Mouse (Mus musculus) c-Kit-positive CD71-positive TER-119-negative erythroid progenitor cells, embryonic 14.5 days (primary cell): ENCODE data around the gene Cavin1.
"Not testable (repeated sequence)": the region's sequence is repeated elsewhere in the genome, so short reads cannot be mapped to it uniquely, and the experiment has no call there.

Experiments
- DNase-seq: peaks from one replicate; pipeline ENCODE4 v3.0.0-alpha.2; 2013; ENCODE audit warnings: low read depth

Gene Cavin1

DNA sequence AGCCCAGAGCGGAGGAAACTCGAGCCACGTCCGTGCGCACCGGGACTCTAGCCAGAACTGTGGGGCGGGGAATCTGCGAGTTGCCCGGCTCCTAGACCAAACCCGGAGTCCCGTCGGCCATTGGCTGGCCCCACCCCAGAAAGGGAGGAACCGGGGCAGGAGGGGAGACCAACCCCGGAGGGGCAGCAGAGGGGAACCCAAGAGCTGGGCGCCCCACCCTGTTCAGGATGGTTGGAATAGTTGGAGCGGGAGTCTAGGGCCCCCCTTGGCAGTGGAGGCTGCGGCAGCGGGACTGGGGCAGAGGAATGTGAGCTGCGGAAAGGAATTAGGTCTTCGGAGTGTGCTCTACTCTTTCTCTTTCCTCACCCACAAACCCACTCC lies at the start of gene Cavin1:
Gene Cavin1 (minus strand): TSS at position 331 of the 381 bp plus-strand sequence.
- no peak for DNase-seq

DNA sequence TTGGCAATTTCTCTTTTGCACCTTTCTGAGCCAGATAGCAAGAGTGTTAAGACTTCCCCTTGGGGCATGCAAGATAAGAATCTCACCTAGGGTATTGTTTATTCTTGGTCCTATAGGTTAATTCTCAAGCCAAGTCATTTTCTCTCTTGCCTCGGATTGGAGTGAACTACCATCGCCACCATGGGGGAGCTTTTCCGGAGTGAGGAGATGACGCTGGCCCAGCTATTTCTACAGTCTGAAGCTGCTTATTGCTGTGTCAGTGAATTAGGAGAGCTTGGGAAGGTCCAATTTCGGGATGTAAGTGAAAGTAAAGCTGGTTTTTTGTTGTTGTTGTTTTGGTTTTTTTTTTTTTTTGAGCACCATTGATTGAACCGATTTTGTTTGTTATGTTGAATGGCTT lies 41.0 kb upstream of the Cavin1 start:
- no peak for DNase-seq

DNA sequence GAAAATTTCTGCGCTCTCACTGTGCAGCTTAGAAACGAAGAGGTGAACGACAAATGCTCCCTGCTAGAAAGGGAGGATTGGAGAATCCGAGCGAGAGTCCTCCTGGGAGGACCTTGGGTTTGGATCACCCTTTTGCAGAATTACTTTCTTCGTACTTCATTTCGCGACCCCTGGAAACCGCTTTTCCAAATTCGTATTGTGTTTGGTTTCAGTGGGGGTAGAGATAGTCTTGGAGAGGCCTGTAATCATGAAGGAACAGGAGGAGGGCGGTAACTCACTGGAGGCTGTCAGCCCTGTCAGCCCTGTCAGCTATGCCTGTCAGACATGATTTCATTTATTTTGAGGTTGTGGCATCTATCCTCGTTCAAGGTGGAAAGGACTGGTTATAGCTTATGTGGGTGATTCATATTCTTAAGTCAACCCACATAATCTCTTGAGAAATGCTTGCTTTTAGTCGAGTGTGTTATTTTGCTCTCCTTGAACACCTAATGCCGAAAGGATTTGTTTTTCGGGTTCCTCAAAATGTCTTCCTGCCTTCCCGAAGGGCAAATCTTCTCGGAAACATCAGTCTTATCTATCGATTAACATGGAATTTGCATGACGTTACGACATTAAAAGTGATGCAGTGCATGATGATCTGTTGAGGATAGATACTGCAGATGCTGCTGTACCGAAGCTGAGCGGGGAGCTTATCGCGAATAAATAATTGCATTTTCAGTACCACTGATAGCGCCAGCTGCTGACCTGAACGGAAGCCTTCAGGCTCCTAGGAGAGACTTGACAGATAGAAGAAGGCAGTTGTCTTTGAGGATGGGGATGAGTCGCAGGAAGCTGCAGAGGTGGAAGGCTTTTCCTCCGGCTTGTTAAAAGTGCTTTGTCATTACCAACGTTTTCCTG lies 39.4 kb upstream of the Cavin1 start:
- DNase-seq, result peak; percentile 76

DNA sequence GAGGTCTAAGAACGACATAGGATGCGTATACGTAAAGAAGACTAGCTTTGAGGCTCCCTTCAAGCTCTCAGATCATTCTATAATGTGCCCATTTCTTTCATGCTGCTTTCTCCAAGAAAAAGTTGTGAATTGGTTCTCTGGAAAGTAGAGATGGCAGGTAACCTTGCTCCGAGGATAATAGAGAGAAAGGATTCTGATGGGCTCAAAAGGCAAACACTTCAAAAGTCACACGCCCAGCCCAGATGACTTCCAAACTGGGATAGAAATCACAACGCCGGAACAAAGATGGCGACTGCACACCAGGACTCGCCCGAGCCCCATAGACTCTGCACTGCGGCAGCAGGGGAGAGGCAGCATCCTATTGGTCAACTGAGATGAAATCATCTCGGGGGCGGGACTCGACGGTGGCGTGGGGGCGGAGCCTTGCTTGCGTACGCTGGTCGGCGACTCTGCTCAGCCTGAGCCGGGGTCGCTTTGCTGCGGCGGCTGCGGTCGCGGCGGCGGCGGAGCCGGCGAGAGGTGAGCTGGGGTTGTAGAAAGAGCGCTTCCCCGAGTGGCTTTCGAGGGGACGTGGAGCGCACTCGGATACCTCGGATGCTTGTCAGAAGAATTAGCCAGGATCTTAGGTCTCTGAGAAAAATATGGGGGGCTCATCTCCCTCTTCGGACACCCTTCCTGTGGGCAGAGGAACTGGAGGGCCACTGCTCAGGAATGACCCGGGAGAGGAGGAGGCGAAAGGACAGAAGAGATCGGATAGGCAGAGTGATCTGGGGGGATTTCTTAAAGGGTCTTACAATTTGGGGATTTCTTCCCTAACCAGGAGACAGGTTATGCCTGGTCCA lies 38.6 kb upstream of the Cavin1 start, which contains the start of gene Atp6v0a1:
Gene Atp6v0a1 (plus strand): TSS at position 407 of the 842 bp plus-strand sequence.
- peak; percentile 91 for DNase-seq

DNA sequence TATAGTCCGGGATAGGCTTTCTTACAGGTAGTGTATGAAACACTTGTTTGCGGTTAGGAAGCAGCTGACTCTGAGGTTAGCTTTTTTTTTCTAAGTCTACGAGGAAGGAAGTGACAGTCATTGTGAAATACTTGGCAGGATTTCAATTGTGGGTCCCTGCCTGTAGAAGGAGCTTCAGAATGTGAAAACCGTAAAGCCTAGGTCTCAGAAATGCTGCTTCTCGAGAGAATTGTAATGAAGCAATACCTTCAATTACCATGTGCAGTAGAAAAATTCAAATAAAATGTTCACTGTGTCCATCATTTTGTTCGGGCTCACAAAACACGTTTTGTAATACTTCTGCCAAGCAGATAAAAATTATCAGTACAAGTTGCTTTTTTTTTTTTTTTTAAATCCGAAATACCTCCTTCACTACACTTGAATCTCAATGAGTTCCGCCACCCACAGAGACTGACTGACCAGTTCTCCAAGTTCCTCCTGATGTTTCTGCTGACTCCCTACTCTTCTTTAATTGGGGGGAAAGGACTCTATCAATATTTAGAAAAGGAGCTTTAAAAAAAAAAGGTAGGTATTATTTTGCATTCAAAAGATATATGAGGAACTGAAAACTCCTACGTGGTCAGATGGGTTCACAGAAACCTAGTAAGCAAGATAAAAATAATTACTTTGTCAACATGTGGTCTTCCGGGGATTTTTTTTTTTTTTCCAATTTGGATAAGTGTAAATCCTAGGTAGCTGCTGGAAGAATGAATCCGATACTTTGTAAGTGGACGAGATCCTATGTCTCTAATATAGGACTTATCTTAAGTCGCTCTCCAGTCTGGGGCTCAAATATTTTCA lies 37.7 kb upstream of the Cavin1 start:
- DNase-seq, result peak; percentile 36

DNA sequence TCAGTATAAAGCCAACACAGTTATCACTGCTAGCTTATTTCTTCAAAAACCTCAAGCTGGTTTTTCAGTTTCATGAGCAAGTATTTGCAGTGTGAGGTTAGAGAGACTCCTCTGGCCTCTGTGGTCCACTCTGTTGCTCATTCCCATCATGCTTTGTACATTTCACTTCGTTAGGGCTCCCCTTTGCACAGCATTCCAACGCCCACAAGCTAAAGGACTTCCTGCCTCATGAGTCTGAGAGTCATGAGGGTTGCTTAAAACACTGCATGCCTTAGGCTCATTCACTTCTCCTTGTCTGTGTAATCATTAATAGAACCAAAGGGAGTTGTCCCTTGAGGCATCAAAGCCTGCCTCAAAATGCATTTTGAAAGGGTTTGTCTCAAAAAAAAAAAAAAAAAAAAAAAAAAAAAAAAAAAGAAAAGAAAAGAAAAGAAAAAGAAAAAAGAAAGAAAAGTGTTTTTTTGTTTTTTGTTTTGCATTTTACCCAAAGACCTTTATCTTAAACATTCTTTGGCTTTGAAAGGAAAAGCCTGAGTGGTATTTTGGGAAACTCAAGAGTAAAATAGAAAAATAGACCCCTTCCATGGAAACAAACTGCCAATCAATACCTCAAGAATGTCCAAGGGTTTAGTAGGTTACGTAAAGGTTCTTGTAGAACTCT lies 32.5 kb upstream of the Cavin1 start:
- DNase-seq, result no peak

DNA sequence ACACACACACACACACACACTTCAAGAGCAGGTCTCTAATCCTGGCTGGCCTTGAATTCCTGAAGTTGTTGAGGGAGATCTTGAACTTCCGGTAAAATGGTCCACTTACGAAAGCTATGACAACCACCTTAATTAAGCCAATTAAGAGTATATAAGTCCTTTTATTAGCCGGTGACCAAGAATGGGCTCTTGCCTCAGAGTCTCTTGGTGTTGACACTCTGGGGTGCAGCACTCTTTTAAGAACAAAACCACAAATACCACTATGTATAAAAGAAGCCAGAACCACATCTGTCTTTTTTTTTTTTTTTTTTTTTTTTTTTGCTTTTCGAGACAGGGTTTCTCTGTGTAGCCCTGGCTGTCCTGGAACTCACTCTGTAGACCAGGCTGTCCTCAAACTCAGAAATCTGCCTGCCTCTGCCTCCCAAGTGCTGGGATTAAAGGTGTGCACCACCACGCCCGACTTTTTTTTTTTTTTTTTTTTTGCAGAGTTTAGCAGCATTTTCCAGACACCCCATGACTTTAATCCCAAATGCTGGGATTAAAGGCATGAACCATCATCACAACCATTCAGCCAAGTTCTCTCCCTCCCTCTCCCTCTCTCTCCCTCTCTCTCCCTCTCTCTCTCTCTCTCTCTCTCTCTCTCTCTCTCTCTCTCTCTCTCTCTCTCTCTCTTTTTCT lies 31.3 kb upstream of the Cavin1 start:
- not testable (repeated sequence) for DNase-seq

DNA sequence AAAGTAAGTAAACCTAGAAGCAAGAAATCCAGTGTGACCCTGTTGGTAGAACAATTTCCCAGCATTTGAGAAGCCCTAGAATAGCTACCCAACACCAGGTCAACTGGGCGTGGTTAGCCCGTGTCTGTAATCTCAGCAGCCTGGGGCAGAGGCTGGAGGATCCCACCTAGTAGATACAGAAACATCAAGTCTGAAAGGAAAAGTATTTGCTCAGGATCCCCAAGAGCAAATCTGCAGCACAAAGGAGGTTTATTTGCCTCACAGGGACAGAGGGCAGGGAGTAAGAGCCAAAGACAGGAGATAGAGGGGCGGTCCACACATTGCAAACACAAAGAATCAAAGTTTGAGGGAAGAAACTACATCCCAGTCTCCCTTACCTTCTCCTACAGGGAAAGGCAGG lies 28.6 kb upstream of the Cavin1 start:
- DNase-seq, result no peak

DNA sequence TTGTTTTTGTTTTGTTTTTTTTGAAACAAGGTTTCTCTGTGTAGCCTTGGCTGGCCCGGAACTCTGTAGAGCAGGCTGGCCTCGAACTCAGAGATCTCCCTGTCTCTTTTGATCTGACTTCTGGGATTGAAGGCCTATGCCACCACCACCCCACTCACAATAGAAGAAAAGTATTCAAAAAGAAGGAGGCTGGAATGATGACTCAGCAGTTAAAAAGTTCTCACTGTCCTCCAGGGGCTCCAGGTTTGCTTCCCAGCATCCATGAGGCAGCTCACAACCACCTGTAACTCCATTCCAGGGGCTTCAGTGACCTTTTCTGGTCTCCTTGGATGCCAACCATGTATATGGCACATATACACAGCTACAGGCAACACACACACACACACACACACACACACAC lies 28.1 kb upstream of the Cavin1 start:
- no peak for DNase-seq

DNA sequence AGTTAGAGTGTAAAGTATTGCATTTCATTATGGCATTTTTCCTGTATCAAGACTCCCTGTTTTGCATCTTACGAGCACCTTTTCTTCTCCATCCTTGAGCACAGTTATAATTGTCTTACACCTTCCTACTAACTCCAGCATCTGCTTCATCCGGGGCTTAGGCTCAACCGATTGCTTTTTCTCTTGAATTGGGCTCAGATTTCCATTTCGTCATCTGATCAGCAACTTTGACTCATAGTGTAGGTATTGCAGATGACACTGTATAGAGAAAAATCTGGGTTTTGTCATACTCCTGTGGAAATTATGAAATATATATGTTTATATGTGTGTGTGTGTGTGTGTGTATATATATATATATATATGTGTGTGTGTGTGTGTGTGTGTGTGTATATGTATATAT lies 25.8 kb upstream of the Cavin1 start:
- no peak for DNase-seq

DNA sequence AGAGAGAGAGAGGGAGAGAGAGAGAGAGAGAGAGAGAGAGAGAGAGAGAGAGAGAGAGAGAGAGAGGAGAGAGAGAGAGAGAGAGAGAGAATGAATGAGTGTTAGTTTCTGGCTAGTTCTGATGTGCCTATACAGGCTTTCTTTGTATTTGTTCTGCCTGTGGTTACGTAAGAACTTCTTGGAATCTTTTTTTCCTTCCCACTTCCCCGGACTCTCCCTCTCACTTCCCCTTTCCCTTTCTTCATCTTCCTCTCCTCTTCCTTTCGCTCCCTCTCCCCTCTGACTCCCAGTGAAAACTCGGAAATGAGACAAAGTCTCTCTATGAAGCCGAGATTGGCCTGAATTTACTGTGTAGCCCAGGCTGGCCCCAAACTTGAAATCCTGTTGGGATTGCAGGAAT lies 24.0 kb upstream of the Cavin1 start:
- DNase-seq, result no peak

DNA sequence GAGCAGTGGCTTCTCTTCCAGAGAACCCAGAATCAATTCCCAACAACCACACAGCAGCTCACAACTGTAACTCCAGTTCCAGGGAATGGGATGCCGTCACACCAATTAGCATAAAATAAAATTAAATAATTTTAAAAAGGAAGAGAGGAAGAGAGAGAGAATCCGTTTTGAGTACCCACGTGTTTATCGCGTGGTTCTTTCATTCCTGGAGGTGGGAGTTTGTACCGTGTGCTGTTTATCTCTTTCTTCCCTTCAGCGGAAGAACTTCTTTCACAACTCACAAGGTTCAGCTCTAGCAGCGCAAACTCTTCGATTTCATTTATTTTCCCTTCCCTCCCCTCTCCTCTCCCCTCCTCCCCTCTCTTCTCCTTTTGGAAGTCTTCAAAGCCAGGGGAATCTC lies 23.5 kb upstream of the Cavin1 start:
- DNase-seq, result no peak

DNA sequence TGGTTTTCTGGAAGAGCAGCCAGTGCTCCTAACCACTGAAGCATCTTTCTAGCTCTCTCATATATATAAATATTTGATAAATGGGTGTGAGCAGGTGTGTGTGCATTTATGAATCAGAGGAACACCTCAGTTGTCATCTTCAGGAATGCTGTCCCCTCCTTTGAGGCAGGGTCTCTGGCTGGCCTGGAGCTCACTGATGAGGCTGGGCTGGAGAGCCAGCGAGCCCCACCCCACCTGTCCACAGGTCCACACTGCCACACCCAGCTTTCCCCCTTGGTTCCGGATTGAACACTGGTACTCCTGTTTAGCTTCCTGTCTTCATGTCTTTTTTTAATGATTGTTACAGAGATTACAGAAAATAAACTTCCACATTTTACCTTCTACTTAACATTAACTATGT lies 22.8 kb upstream of the Cavin1 start:
- no peak for DNase-seq

DNA sequence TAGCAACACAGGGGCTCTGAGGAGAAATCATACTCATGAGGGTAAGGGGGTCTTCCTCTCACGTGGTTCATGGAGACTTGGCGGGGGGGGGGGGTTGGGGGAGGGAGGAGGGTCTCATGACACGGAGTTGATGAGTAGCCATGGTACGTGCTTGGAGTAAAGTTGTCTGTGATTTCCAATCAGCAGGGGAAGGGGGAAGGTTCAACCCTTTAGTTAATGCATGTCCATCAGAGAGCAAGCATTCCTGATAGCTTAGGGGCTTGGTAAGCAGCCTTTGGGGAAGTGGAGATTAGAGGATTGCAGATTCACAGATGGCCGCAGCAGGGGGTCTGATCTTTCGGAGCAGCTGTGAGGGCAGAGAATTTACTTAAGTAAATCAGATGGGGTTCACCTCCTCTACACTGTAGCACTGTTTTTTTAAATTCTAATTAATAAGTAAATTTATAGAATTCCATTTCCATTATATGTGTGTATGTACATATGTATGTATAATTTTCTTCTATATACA lies 20.4 kb upstream of the Cavin1 start:
- DNase-seq, result no peak

DNA sequence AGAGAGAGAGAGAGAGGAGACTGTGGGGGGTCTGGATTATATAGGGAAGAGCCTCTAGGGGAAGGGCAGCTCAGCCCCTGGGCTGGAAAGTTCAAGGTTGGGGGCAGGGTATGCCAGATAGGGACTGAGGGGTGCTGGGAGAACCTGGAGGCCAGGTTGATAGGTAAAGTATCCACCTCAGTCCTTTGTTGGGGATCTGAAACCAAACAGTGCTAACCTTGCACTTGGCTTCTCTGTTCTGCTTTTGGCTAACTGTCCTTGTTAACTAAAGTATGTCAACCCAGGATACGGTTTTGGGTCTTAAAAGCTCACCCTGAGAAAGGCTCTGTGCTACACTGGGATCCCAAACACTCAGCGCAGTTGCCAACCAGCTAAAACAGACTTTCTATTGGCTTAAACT lies 19.0 kb upstream of the Cavin1 start:
- DNase-seq, result no peak

DNA sequence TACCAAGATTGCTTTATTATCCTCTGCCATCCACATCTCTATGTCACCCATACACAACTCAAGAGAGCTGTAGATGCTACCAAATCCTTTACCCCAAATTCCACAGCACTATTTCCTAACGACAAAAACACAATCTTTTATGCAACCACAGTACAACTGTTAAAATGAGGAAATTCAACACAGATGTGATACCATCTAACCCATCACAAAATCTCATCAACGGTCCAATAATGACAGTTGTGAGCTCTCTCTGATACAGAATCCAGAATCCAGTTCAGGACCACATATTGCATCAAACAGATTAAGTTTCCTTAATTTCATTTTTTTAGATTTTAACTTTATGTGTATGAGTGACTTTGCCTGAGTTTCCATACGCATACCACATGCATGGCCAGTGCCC lies 18.0 kb upstream of the Cavin1 start:
- DNase-seq, result no peak

DNA sequence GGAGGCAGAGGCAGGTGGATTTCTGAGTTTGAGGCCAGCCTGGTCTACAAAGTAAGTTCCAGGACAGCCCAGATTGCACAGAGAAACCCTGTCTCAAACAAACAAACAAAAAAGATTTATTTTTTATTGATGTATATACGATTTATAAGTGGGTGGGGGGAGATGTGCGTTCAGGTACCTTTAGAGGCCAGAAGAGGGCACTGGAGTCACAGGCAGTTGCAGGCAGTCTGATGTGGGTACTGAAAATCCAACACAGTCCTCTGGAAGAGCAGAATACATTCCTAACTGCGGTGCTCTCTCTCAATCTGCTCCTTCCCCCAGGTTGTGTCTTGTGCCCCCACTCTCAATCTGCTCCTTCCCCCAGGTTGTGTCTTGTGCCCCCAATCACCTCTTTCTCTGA lies 14.9 kb upstream of the Cavin1 start:
- DNase-seq, result no peak

DNA sequence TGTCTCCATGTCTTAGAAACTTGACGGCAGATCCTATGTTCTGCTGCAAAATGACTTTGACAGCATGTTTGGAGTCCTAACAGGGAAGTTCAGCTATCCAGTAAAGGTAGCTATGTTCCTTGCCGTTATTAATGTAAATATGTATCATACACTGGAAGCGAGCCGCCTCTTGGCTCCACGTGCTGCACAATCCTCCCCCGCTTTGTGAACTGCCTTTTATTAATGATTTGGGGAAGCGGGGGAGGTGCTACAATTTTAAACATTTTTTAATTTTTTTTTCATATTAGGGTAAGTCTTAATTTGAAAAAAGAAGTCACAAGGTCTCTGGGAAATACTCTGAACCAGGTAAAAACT lies 13.1 kb upstream of the Cavin1 start:
- no peak for DNase-seq

DNA sequence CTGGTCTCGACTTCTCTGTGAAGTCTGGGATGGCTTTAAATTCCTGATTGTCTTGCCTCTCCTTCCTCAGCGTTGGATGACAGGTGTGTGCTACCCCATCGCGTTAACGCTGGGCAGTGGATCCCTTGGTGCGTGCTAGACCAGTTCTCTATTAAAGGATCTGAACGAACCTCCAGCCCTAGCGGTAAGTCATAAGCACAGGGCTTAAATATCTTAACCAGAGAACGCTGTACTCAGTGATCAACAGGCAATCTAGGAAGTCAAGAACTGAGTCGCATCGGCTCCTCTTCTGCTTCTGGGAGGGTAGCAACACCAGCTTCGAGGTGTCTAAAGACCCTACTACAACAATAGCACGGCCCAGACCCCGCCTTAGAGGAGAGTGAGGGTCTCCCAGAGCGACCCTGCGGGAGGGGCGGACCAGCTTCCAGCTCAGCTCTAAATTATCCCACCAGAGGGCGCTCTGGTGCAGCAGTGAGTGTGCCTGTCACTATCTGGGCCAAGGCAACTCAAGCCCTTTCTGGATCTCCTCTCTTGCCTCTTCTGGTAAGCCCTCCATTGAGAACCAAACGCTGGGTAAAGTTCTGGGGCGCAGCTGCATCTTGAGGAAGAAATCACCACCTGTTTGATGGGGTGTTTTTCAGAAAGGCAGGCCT lies 12.6 kb upstream of the Cavin1 start:
- no peak for DNase-seq

DNA sequence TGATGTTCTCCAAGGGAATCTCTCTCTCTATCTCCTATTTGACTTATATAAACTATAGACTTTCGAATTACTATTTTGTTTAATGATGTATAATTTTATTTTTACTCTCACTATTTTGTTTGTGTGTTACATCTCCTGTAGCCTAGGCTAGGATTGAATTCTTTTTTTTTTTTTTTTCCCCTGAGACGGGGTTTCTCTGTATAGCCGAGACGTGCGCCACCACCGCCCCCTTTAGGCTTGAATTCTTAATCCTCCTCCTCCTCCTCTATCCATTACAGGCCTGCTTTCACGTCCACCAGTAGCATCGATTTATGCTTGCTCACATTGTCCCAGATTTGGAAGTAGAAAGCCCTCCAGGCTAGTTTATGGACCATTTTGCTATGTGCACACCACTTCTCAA lies 11.4 kb upstream of the Cavin1 start:
- DNase-seq, result no peak
